Mouse (Mus musculus) bone marrow, adult 2 months (tissue): ENCODE data around the gene Igsf3. TPM values are rescaled to one million over a fixed set of nuclear protein-coding genes. Genes with fewer than 3 reads are reported as not detected.

Source experiments
- H3K27ac ChIP-seq: fragments of 200-500 bp; 2 replicates; pipeline ENCODE4 v1.5.1; 2012; ENCODE audit warnings: low read depth, mild to moderate bottlenecking, control low read depth, inconsistent platforms, low read length; ENCODE audit not compliant: control insufficient read depth, poor library complexity, insufficient read depth
- H3K4me1 ChIP-seq: fragments of 200-500 bp; 2 replicates; pipeline ENCODE4 v1.6.1; 2011; ENCODE audit warnings: low read length; ENCODE audit not compliant: control insufficient read depth, insufficient read depth
- H3K4me3 ChIP-seq: fragments of 200-500 bp; replicated peaks from 2 replicates; pipeline ENCODE3; 2011; ENCODE audit warnings: mild to moderate bottlenecking, low read depth, low read length, control low read depth; ENCODE audit not compliant: control insufficient read depth
- CTCF ChIP-seq: fragments of 200-500 bp; IDR thresholded peaks from 2 replicates; pipeline ENCODE4 v1.5.1; 2011; ENCODE audit warnings: low read length, control low read depth; ENCODE audit not compliant: control insufficient read depth, insufficient read depth
- POLR2A ChIP-seq: fragments of 200-500 bp; IDR thresholded peaks from 2 replicates; pipeline ENCODE4 v1.6.1; 2011; ENCODE audit warnings: low read depth, mild to moderate bottlenecking, control low read depth, low read length, borderline replicate concordance; ENCODE audit not compliant: control insufficient read depth
- WGBS: fragments of 180-500 bp; shearing (Covaris S2); methylation state at CpG from one replicate; pipeline ENCODE4 v1.1.7; 2018; 5-methylcytosine and 5-hydroxymethylcytosine counted together
- polyA plus RNA-seq: library from polyadenylated mRNA; stranded (reverse); fragments of >200 nt; gene quantifications from 2 replicates; pipeline ENCODE4 v1.2.4, GENCODE M21; 2011; ENCODE audit warnings: low replicate concordance; ENCODE audit not compliant: missing spikeins, insufficient read depth, insufficient read length

Igsf3 gene
- polyA plus RNA-seq: 3.6 and 6.3 TPM in 2 replicates

DNA sequence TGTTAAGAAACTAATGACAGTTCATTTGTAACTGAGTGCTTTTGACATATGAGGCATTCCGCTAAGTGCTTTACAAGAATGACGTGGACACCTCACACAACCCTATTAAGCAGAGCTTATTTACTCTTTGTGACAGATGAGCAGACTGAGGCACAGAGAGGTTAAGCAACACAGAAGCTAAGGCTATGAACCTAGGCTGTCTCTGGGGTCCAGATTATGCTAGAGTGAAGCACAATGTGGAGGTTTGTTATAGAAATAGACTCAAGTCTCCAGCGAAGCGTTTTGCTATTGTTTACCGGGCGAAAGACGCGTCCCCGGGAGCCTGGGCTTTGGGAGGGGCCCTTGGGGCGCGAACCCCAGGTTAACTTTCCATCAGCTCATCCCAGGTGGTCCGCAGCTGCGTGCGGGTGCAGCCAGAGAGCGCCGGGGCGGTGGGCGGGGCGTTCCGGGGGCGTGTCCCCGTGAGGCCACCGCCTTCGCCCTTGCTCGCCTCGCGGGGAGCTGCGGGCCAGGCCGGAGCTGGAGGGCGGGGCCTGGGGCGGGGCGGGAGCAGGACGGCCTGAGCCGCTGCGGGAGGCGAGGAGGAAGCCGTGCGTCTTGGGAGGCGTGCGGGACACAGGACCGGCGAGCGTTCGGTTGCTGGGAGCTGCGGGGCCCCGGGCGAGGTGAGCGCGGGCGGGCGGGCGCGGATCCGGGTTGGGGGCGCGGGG, at the start of gene Igsf3:
Gene Igsf3, plus strand, starts transcription at position 546 of the 710 bp plus-strand sequence.
- H3K27ac ChIP-seq: peak within 1 kb of the TSS; percentile 19; the same call in 1 of the 2 replicates
- H3K4me3 ChIP-seq: peak within 1 kb of the TSS; percentile 49
- H3K4me1 ChIP-seq: no peaks in the 10 kb centered on the region
- no peak for TF ChIP-seq CTCF
- TF ChIP-seq POLR2A: no peak
- 6% methylated on average over 53 of the region's 56 CpGs for WGBS

DNA sequence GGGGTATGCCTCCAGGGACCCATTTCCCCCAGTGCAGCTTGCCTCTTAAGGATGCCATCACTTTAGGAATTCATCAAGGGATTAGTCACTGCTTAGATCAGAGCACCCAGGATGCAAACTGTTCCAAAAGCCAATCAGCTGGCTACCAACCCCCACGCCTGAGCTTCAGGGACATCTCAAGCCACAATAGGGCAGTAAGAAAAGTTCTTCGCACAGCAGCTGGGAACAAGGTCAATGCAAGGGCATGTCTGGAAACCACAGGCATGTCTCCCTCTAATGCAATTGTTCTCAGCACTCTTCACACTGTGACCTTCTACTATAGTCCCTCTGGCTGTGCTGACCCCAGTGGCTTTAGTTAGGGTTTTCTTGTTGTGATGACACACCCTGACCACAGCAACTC, 49.6 kb upstream of the Igsf3 start:
- Histone ChIP-seq H3K4me3 (no peak overlapping the region), H3K4me1 (no peaks in the 10 kb centered on the region), H3K27ac (no peak overlapping the region)
- TF ChIP-seq POLR2A: no peak
- no peak for TF ChIP-seq CTCF
- 83% methylated on average over 2 of the region's 2 CpGs for WGBS

DNA sequence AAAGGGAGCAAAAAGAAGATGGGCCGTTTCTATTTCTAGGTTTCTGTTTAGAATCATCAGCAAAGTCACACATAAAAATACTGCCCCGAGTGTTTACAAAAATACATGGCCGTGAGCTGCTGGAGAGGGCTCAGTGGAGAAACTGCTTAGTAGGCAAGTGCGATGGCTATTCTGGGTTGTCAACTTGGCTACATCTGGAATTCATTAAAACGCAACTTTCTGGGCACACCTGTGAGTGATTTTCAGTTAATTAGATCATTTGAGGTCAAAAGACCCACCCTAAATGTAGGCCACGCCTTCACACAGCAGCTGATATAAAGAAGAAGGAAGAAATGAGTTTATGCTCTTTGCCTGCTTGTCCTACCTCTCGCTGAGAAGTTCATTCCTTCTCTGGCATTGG, 48.3 kb upstream of the Igsf3 start:
- H3K4me3 ChIP-seq: no peak overlapping the region
- WGBS: 77% methylated on average over 7 of the region's 7 CpGs
- no peaks in the 10 kb centered on the region for H3K4me1 ChIP-seq
- TF ChIP-seq POLR2A (no peak), CTCF (no peak)
- no peak overlapping the region for H3K27ac ChIP-seq

DNA sequence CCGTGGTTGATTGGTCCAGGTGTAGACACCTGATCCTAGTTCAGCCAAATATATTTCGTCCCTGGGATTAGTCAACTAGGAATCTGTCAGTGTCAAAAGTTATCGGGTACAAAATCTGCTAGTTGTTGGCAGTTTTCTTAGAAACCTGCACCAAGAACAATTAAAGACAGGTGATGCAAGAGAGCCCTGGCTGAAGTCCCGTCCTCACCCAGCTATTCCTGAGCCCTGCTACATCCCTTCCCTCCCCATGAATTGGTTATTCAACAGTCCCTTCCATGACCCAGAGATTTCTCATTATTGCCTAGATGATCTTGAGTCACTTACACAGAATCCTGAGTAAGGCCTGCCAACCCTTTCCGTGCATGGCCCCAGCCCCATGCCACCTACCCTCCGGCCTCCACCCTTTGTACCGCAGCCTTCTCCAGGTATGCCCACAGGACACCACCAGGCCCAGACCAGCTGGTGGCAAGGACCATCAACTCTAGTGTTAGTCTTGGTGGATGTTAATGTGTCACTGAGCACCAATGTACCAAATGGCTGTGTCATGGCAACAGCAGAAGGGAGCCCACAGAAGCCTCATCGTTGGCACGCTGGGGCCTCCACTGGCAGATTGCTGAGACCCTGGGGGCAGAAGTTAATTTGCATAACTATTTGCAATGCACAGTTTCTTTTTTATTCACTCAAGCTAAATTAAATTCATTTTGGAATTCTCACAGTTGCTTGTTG, 33.5 kb upstream of the Igsf3 start:
- H3K4me1 ChIP-seq: no peaks in the 10 kb centered on the region
- WGBS: 93% methylated on average over 9 of the region's 9 CpGs
- TF ChIP-seq CTCF (no peak), POLR2A (no peak)
- H3K27ac ChIP-seq: no peak overlapping the region
- no peak overlapping the region for H3K4me3 ChIP-seq

DNA sequence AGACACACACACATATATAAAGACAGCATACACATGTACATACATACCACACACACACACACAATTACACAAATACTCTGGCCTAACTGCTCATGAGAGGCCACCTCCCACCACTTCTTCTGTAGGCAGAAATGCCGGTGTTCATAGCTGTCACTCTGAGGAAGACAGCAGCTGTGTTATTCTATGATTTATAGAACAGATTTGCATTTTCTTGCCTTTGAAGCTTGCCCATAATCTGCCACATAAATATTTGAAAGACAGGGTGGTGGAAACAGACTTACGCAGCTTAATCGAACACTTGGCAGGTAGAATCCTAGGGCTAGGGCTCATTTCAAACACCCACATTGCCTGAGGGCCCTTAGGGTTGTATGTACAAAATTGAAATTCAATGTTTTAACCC, 32.6 kb upstream of the Igsf3 start:
- no peak overlapping the region for H3K27ac ChIP-seq
- H3K4me1 ChIP-seq: no peaks in the 10 kb centered on the region
- TF ChIP-seq POLR2A (no peak), CTCF (no peak)
- no peak overlapping the region for H3K4me3 ChIP-seq
- 85% methylated on average over 3 of the region's 3 CpGs for WGBS

DNA sequence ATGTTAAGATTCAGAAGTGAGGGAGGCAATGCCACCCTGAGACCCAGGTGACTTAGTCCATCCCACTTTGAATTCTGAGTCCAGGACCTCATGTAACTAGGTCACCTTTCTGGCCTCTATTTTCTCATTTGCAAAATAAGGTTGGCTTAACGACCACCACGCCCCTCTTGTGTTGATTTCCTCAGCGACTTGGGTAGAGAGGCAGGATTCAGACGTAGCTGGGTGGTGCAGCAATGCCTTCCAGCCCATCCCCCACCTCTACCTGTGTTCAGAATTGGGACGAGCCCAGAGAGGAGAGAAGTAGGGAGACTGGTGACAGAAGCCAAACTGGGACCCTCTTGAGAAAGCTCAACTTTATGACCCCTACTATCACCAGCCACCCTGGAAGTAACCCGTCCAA, 31.6 kb upstream of the Igsf3 start:
- no peak for TF ChIP-seq POLR2A
- TF ChIP-seq CTCF: no peak
- H3K4me1 ChIP-seq: no peaks in the 10 kb centered on the region
- no peak overlapping the region for H3K4me3 ChIP-seq
- 67% methylated on average over 6 of the region's 6 CpGs for WGBS
- no peak overlapping the region for H3K27ac ChIP-seq

DNA sequence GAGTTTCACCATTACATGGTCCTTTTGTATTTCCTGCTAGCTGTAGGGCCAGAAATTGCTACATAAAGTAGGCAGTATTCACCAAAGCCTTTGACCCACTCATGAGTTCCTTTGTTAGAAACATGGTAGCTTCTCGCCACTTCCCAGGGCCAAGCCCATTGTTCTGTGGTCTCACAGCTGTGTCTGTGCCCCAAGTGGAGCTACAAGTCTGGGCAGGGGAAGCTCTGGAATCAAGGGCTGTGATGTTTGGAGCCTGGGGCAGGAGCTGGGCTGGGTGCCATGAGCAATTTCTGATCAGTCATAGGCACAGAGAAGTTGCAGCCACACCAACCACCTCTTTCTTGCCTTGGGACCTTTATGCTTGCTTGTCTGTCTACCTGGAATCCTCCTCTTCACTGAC, 30.1 kb upstream of the Igsf3 start:
- Histone ChIP-seq H3K27ac (no peak overlapping the region), H3K4me1 (no peaks in the 10 kb centered on the region), H3K4me3 (no peak overlapping the region)
- 71% methylated on average over 1 of the region's 1 CpGs for WGBS
- TF ChIP-seq CTCF: no peak
- TF ChIP-seq POLR2A: no peak

DNA sequence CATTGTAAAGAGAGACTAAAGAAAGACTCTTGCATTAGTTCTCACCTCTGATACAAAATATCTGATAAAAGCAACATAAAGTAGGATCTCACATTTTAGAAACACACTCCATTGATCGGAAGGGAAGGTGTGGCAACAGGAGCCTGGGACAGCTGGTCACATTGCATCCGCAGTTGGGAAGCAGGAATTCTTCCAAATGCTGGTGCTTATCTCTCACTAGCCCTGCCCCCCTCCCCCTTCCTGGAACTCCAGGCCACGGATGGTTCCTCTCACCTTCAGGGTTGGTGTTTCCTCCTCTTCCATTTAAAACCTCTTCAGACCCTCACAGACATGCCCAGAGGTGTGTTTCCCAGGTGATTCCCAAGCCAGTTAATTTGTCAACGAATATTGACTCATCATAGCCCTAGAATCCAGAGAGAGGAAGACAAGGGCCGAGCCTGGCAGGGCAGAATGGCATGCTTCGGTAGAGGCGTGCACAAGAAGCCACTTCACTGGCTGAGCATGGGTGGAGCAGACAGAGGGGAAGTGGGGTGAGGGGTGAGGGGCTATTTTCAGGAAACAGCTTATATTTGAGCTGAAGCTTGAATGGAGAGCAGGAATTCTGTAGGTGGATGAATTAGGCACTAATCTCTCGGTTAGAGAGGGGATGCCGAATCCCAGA, 28.3 kb upstream of the Igsf3 start:
- WGBS: 38% methylated on average over 9 of the region's 9 CpGs
- no peak for TF ChIP-seq CTCF
- Histone ChIP-seq H3K4me1 (no peaks in the 10 kb centered on the region), H3K4me3 (no peak overlapping the region), H3K27ac (no peak overlapping the region)
